Mouse (Mus musculus): Measurements from ENCODE around the gene Clca3b.
"Not testable (repeated sequence)": the region's sequence is repeated elsewhere in the genome, so short reads cannot be mapped to it uniquely, and the experiment has no call there.

Gene Clca3b

DNA sequence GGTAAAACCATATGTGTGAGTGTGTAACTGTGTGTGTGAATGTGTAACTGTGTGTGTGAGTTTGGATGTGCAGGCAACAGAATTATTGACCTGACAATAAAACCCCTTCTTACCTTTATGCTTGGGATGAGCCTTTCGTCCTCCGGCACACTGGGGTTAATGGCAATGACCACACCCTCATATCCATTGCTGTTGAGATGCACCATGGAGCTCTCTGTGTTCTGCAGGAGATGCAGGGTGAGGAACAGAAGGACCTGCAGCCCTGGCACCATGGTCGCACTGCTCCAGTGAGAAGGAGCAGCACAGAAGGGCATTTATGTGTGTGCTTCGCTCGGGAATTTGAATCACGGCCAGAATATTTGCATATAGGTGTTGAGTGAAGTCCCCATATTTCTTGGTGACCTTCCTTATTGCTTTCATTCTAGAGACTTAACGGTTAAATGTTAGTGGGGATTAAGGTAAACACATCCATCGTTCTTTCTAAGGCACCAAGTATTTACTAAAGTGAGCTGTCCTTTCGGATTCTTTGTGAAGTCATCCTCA, at the start of gene Clca3b:
Gene Clca3b, minus strand, starts transcription at position 344 of the 543 bp plus-strand sequence.
- not testable (repeated sequence) for DNase-seq

DNA sequence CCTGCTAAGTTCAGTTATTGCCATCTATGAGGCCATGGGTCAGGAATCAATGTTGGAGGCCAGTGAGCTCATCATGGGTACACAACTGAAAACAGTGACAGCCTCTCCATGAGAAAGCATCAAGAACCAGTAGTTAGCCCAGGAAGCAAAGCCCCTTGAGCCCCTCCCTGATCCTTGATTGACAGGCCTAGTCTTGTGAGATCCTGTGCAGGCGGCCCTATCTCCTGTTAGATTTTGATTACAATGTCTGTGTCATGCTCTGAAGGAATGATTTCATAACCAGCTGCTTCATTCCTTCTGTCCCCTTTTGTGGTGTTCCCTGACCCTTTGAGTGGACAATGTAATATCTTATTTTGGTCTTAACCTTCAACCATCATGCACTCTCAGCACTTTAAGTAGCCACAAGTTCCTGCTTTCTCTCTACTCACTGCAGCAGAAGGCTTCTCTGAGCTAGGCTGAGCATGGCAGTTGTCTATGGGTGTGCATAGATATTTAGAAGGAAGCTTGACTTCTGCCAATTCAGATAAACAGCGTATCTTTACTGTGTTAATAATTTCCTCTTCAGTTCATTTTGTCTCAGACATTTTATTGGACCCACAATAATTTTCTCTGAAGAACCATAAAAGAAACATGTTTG, 48.0 kb upstream of the Clca3b start:
- no peak for DNase-seq

DNA sequence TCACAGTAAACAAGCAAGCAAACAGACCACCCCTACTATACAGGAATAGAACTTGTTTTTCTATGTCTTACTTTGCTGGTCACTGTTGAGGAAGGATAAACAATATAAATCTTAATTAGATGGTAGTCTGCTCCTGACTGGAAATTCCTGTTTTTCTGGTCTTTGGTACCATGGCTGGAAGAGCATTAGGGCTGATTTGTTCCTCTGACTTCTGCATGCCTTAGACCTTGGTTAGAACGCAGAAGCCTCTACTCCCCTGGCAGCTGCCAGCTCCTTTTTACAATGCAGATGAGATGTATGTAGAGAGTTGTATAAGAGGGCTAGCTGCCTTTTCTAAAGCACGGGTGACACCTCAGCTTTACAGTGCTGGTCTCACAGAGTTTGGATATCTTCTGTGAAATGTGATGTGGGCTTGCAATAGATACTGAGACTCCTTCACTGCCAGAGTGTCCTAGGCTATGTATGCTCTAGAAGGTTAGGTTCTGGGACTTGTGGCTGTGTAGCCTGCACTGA, 41.1 kb upstream of the Clca3b start:
- DNase-seq, result no peak

DNA sequence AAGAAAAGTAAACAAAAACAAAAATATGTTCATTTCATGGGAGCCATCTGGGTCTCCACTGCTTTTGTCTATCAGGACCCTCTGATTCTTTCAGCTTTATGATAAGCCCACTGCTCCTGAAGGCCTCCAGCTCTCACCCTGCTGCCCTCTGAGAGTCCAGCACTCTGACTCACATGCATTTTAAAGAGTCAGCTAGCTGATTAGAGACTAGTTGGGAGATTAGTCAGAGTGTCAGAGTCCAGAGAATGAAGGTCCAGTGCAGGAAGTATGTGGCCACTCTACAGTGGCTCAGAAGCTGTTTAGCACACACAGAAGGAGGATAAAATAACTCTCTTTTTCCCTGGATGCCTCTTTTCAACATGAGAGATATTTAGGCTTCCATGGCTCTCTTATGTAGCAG, 37.8 kb upstream of the Clca3b start:
- no peak for DNase-seq

DNA sequence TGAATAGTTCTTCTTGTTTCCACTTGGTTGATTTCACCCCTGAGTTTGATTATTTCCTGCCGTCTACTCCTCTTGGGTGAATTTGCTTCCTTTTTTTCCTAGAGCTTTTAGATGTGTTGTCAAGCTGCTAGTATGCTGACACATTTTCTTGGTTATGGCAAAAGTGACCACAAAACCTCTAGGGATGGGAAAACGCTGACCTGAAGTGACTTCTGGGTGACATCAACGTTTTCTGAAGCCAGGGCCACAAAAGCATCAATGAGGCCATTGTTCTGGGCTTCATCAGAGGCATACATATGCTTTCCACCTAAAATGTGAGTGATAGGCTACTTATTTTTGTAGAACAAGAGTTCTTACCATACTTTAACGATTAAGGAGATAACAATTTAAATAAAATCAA, 22.9 kb upstream of the Clca3b start:
- not testable (repeated sequence) for DNase-seq

DNA sequence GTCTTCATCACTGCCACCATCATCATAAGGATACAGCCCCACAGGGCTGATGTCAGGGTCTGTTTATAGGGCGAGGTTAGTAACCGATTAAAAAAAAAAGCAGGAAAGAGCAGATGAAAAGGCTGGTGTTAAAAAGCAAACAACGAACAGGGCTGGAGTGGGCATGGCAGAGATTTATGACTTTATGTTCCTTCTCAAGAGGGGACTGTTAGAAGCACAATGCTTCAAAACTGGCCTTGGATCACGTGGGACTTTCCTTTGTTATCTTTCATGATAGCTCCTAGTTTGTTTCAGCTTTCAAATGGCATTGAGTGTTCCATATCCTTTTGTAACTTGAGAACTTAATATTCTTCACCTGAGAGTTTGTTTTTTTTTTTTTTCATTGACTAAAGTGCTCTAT, 427 bp upstream of the Clca3b start:
- no peak for DNase-seq

DNA sequence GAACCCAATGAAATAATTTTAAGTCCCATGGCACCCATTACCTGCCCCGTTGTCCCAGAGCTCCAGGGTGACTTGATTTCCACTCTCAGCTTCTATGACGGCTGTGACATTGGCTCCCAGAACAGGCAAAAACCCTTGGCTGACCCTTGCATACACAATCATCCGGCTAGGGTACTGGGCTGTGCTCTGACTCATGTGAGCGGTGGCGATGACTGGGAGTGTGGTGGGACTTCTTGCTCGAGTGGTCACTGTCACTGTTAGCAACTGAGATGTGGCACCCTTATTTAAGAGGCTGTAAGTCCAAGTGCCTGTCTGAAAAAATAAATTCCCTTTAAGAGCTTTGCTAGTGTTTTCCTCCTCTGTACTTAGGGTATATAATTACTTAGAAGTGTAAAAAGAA, 21.9 kb downstream of the Clca3b start:
- no peak for DNase-seq

DNA sequence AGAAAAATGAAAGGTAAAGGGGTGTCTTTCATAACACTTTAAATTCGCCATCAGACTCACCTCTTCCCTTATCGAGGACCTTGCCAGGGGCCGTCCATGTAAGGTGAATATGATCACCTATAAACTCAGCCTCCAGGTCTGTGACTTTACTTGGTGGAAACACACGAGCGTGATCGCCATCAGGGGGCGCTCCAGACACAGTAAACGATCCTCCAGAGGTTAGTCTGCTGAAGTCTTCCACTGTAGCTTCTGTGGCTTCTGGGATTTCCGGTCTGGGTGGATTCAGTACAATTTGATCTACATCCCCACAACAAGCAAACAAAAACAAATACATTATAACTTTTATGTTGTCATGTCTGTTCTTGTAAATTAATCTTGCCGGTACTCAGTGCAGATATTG, 24.0 kb downstream of the Clca3b start:
- DNase-seq, result peak; percentile 76

DNA sequence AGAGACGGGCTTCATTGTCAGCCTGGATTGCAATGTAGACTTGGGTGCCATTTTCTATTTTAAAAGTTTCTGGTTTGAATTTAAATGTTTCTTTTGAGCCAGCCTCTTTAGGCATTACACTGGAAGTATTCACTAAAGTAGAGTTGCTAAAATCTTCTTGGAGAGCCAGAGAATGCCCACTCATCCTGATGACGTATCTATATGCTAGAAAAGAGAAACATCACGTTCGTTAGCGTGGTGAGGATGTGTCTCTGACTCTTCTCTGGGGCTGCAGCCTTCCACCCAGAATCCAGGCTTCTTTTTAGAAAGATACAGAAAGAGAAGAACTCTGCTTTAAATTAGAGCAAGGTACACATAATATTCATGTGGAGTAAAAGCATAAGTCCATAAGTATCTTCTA, 25.8 kb downstream of the Clca3b start:
- DNase-seq, result no peak

DNA sequence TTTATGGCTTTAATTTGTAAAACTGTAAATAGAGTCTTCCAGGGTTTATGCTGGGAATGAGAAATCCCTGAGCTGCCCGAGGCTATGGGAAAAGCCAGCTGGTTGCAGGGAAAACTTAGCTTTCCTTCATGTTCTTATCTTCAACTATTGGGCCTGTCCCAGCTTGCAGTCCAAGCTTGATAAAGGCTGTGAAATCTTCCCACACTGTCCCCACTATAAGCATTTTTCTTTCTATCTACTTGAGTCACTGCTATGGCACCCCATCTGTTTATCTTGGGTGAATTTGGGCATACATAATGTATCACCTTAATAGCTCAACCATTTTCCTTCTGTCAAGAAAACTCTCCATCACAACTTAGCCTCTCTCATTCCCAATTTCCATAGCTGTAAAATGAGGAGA, 28.5 kb downstream of the Clca3b start:
- DNase-seq, result no peak

DNA sequence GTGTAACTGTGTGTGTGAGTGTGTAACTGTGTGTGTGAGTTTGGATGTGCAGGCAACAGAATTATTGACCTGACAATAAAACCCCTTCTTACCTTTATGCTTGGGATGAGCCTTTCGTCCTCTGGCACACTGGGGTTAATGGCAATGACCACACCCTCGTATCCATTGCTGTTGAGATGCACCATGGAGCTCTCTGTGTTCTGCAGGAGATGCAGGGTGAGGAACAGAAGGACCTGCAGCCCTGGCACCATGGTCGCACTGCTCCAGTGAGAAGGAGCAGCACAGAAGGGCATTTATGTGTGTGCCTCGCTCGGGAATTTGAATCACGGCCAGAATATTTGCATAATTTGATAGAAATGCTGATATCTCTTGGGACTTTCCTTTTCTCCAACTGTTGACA, 29.9 kb downstream of the Clca3b start, which contains the start of gene Clca3a2:
Gene Clca3a2, minus strand, starts transcription at position 276 of the 400 bp plus-strand sequence.
- DNase-seq, result not testable (repeated sequence)

DNA sequence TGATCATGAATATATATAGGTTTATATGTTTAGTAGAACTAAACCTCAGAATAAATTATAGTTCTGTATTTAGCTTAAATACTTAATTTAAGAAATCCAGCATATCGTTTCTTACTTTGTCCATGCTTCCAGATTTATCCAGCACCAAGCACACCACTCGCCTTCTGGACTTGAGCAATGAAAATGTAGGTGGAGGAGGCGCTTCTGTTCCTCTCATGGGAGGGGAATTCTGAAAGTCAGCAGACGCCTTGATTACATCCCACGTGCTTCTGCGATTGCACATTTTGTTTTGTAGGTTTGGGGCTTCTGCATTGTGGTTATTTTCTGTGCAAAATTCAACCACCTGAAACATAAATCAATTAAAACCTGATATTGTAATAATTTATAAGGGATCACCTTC, 35.8 kb downstream of the Clca3b start:
- not testable (repeated sequence) for DNase-seq

DNA sequence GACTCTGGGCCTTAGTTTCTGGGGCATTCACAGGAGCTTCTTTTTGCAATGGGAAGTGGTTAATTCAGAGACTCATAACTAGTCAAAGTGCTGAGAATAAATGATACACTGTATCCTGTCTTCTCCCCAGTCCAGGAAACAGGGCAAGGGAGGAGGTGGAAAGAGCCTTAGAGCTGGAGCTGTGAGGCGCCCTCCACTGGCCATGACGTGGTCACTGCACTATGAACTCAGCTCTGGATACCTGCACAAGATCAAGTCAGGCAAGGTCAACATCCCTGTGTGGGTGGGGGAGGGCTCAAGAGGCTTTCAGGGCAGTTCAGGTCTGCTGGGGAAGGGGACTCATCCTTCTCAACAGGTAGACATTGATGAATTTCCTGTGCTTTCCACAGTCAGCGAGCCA, 37.3 kb downstream of the Clca3b start:
- DNase-seq, result no peak

DNA sequence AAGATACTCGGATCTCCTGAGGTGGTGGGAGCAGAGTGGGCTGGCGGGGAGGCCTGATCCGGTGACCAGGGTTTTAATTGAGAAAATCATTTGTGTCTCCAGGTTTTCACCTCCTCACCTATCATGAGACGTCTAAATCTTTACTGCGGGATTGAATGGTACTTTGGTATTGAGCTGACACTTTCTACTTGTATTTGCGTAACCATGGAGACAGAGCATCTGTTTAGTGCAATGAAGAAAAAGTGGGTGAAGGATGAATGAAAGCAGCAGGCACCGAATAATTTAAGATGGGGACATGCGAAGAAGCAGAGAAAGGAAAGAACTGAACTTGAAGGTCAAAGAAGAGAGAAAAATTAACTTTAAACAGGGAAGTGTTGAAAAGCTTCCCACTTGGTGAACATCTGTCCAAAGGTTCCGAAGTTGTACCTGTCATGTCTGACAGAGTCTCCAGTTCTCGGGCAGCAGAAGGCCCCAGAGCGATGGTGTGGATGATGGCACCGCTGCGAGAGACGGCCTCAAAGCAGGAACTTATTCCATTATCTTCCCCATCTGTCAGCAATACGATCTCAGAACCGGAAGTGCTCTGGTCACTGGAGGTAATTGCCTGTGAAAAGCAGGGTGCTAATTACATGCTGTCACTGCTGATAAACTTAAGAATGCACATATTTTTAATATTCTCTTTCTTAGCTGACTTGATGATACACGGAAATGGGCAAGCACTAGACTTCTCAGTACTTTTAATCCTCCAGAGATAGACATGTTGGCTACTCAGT, 40.8 kb downstream of the Clca3b start:
- not testable (repeated sequence) for DNase-seq

DNA sequence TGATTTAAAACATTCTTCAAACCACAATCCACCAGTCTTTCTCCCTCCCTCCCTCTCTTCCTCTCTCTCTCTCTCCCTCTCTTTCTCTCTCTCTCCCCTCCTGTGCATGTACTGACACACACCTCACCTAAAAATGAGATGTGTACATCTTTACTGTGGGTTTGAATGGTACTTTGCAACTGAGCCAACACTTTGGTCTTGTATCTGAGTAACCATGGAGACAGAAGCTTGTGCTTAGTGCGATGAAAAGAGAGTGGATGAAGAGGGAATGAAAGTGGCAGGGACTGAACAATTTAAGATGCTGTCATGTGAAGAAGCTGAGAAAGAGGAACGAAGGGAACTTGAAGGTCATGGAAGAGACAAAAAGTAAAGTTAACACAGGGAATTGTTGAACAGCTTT, 42.5 kb downstream of the Clca3b start:
- DNase-seq, result not testable (repeated sequence)

DNA sequence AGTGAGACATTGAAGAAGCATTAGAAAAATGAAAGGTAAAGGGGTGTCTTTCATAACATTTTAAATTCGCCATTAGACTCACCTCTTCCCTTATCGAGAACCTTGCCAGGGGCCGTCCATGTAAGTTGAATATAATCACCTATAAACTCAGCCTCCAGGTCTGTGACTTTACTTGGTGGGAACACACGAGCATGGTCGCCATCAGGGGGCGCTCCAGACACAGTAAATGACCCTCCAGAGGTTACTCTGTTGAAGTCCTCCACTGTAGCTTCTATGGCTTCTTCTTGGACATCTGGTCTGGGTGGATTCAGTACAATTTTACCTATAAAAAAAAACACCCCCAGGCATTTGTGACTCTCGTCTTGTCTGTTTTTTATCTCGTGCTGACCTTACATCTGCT, 47.3 kb downstream of the Clca3b start:
- peak; percentile 19 for DNase-seq

DNA sequence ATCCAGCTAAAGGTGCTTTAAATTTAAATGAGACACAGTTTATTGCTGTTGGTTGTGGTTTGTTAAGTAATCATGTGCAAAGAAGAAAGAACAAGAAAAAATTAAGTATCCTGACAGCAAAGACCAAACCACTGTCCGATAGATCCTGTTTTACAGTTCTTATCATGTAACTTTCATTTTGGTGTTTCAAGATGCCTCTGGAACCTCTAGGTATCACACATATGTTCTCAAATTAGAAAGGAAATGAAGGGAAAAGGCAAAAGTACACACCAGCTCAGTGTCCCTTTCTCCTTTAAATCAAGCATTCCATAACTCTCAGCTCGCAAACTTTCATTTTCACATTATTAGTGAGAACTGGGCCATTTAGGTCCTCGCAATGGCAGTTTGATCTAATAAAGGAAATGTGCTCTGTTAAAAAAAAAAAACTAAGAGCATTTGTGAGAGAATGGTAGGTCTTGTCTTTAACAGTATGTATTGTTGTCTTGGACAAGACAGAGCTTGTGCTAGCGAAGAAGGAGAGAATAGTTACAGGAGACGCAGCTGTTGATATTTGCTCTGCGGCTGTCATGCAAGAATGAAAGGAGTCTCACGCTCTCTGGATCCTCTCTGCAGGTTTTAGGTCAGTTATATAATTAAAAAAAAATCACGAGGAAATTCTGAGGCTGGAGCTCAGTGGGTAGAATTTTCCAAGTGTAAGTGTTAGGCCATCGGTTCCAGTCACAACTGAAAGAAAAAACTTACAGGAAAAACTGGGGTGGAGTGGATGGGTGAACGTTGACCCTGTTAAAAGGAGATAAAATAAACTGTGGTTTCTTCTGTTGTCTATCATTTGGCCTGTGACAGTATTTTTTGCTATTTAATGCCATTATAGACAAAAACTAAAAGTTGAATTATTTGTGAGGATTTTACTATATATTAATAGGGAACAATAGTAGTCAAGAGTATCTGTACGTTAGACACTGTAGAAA, 63.7 kb downstream of the Clca3b start:
- no peak for DNase-seq

Data from kidney, adult 18-20 months (tissue).